Mouse (Mus musculus): Measurements from ENCODE around the gene Dync1i2. TPM values are rescaled to one million over a fixed set of nuclear protein-coding genes. Genes with fewer than 3 reads are reported as not detected.

The Dync1i2 gene
- polyA plus RNA-seq (2016; fragmentation: Nextera tagmentation; extraction: Ambion mirVana): 163 and 180 TPM in 2 replicates

DNA sequence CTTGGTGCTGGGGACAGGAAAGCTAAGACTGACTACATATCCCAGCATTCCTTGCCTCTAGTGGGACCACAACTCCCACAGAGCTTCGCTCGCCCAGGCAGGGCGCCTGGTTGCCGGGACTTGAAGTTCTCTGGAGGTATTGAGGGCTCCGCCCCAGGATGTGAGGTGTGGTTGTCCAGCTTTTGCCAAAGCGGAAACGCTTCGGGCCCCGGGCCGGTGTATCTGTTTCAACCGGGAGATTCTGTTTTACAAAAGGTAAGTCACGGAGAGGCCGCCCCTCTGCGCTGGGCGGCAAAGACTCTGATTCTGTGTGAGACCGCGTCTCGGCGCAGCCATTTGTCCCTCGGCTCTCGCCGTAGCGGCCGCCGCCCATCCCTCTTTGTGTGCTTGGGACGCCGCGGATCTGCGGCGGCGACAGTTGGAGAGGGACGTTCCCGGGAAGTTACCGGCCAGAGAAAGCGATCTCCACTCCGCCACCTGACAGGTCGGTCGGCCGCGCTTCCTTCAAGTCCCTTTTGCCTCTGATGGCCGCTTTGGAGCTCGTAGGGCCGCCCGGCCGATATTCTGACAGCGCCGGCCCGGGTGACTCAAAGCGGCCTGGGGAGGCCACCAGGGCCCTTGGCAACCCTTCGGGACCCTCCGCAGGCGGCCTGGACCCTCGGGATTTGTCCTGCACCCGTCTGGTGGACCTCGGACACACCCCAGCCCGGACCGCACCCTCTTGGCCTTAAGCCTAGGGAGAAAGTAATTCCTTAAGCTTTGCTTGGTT is at the start of gene Dync1i2:
Dync1i2 (plus strand) TSS at position 116 of the 769 bp plus-strand sequence.
- H3K4me3 ChIP-seq: peak within 1 kb of the TSS; percentile 73
- no peaks in the 10 kb centered on the region for H3K9me3 ChIP-seq
- H3K9ac ChIP-seq: peak within 1 kb of the TSS; percentile 88
- H3K4me2 ChIP-seq (replicated peaks): peak within 1 kb of the TSS; percentile 64
- H3K4me1 ChIP-seq: peaks cover 10% of the 10 kb centered on the region; the same call in 1 of the 2 replicates
- H3K27me3 ChIP-seq (replicated peaks): no peaks in the 10 kb centered on the region
- WGBS: under 1% methylated on average over 57 of the region's 57 CpGs
- peak; percentile 99 for ATAC-seq (ENCODE audit: low FRiP score, low read depth)
- H3K36me3 ChIP-seq: peaks cover 13% of the 10 kb centered on the region
- peak within 1 kb of the TSS; percentile 32; the same call in 1 of the 2 replicates for H3K27ac ChIP-seq

DNA sequence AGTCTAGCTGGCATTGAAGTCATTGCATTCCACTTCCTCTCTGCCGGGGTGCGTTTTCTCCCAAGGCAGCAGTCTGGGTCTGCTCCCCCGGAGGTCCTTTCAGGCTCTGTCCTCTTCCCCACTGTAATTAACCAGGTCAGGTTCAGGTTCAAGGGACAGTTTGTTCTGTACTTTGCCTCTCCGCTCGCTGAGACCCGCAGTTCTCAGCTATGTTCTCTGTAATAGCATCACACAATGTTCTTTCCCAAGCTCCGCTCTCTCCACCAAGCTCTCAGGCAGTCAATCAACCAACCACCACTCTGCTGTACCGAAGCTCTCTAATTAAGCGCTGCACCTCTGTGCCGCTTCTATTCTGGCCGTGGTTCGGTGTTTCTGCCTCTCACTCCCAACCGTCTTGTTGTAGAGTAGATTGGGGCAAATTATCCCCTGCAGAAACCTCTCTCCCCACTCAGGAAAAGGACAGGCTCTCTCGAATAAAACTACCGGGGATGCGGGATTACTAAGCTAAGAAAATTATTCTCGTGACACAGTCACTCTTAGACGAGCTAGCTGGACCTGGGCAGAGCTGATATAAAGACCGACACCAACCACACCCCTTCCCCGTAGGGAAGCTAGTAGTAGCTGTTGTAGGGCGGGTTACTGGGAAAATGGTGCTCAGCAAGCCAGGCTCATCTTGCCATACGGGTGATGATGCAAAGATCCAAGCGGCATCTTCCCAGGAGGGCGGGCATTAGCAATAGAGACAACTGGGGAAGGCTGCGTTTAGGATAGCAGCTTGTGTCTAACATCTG is 48.5 kb upstream of the Dync1i2 start:
- Histone ChIP-seq H3K9ac (no peak overlapping the region), H3K4me1 (no peaks in the 10 kb centered on the region), H3K4me2 (replicated peaks) (no peak overlapping the region), H3K36me3 (no peaks in the 10 kb centered on the region), H3K9me3 (no peaks in the 10 kb centered on the region), H3K27me3 (replicated peaks) (no peaks in the 10 kb centered on the region), H3K4me3 (no peak overlapping the region), H3K27ac (no peak overlapping the region)
- WGBS: 85% methylated on average over 25 of the region's 25 CpGs
- ATAC-seq (ENCODE audit: low FRiP score, low read depth): no peak

GRCm38 (mm10) chr2:71167211-71167610 is 44.3 kb upstream of the Dync1i2 start:
- Histone ChIP-seq H3K9ac (no peak overlapping the region), H3K36me3 (no peaks in the 10 kb centered on the region), H3K27me3 (replicated peaks) (no peaks in the 10 kb centered on the region), H3K4me1 (peaks cover 4% of the 10 kb centered on the region; the same call in 1 of the 2 replicates), H3K4me2 (replicated peaks) (no peak overlapping the region), H3K9me3 (no peaks in the 10 kb centered on the region), H3K27ac (no peak overlapping the region), H3K4me3 (no peak overlapping the region)
- ATAC-seq (ENCODE audit: low FRiP score, low read depth): no peak
- 82% methylated on average over 4 of the region's 4 CpGs for WGBS

DNA sequence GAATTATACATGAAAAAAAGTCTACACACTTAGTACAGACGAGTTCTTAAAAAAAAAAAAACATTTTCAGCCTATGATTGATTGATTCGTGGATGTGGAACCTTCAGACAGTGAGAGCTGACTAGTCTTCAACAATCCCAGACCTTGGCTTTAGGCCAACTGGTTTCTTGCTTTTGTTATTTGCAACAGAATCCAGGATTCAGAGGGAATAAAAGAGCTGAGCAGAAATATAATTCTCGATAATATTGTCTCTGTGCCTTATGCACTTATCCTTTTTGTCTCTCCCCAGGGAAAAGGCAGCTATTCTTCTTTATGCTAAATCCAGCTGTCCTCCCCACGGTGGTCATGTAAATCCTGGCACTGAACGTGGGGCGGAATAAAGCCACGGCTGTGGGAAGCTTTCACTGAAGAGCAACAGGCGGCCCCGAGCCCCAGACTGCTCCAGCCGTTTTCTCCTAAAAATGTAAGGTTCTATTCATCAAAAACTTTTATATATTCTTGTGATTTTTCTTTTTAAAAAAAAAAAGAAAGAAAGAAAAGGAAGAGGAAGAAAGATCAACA is 43.0 kb upstream of the Dync1i2 start:
- WGBS: 32% methylated on average over 10 of the region's 10 CpGs
- H3K4me2 ChIP-seq (replicated peaks): no peak overlapping the region
- no peak overlapping the region for H3K27ac ChIP-seq

GRCm38 (mm10) chr2:71173031-71173430 is 38.5 kb upstream of the Dync1i2 start:
- Histone ChIP-seq H3K36me3 (no peaks in the 10 kb centered on the region), H3K4me3 (no peak overlapping the region), H3K27me3 (replicated peaks) (no peaks in the 10 kb centered on the region), H3K9me3 (no peaks in the 10 kb centered on the region), H3K9ac (no peak overlapping the region), H3K4me2 (replicated peaks) (no peak overlapping the region), H3K4me1 (peaks cover 4% of the 10 kb centered on the region; the same call in 1 of the 2 replicates), H3K27ac (no peak overlapping the region)
- 77% methylated on average over 3 of the region's 3 CpGs for WGBS
- ATAC-seq (ENCODE audit: low FRiP score, low read depth): no peak

More for the DNA sequence above, 43.0 kb upstream of the Dync1i2 start:
- Histone ChIP-seq H3K9ac (no peak overlapping the region), H3K9me3 (no peaks in the 10 kb centered on the region), H3K27me3 (replicated peaks) (no peaks in the 10 kb centered on the region), H3K36me3 (no peaks in the 10 kb centered on the region), H3K4me3 (no peak overlapping the region), H3K4me1 (peaks cover 4% of the 10 kb centered on the region; the same call in 1 of the 2 replicates)
- no peak for ATAC-seq (ENCODE audit: low FRiP score, low read depth)

DNA sequence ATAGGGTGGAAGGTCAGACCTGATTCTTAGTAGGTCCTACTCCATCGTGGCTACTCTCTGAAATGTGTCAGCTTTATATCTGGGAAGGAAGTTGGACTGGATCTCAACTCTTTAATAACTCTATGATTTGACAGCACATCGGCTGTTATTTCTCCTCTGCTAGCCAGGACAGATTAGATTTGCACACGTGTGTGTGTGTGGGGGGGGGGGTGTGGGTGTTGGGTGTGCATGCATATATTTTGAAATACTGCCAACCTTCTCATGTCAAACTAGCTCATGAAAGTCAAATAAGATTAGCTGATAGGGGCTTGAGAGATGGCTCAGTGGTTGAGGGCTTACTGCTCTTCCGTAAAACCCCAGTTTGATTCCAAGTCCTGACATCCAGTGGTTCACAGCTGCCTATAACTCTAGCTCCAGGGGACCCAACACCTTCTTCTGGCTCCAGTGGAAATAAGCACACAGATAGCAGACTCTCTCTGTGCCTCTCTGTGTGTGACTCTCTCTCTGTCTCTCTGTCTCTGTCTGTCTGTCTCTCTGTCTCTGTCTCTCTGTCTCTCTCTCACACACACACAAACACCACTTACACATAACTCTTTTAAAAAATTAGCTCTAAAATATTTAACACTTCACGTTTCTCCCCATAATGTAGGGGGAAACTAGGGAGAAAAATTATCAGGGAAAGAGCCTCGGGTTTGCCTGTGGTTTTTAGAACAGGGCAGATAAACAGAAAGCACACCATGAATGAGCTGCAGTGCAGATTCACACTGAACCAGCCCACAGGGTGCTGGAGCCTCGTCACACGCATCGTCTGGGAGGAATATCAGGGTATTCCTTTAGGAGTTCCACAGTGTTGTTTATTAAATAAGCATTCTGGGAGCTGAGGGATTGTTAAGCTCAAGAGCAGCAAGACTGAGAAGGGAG is 34.9 kb upstream of the Dync1i2 start:
- Histone ChIP-seq H3K9ac (no peak overlapping the region), H3K4me2 (replicated peaks) (no peak overlapping the region), H3K9me3 (no peaks in the 10 kb centered on the region), H3K27me3 (replicated peaks) (no peaks in the 10 kb centered on the region), H3K4me1 (no peaks in the 10 kb centered on the region), H3K27ac (no peak overlapping the region), H3K4me3 (no peak overlapping the region), H3K36me3 (no peaks in the 10 kb centered on the region)
- ATAC-seq (ENCODE audit: low FRiP score, low read depth): no peak
- 76% methylated on average over 9 of the region's 9 CpGs for WGBS

GRCm38 (mm10) chr2:71177250-71177615 is 34.3 kb upstream of the Dync1i2 start:
- Histone ChIP-seq H3K27ac (no peak overlapping the region), H3K9ac (no peak overlapping the region), H3K27me3 (replicated peaks) (no peaks in the 10 kb centered on the region), H3K36me3 (no peaks in the 10 kb centered on the region), H3K9me3 (no peaks in the 10 kb centered on the region), H3K4me3 (no peak overlapping the region), H3K4me2 (replicated peaks) (no peak overlapping the region), H3K4me1 (no peaks in the 10 kb centered on the region)
- ATAC-seq (ENCODE audit: low FRiP score, low read depth): no peak
- WGBS: 85% methylated on average over 1 of the region's 1 CpGs

GRCm38 (mm10) chr2:71177760-71178159 is 33.7 kb upstream of the Dync1i2 start:
- 85% methylated on average over 1 of the region's 1 CpGs for WGBS

DNA sequence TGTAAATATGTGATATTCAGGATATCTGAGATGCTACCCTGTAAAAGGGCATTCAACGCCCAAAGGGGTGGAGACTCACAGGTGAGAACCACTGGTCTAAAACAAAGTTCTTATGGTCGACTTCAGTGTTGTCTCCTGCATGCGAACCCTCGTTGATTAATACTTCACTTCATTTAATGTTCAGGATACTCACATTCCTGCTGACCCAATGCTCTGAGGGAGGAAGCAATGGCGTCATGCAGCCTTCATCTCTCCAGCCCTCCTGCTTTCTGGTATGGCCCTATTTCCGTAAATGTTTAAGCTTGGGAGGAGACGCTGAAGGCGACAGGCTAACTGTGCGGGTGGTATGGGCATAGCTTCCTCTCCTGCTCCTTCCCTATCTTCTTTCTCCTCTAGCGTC is 31.8 kb upstream of the Dync1i2 start:
- no peaks in the 10 kb centered on the region for H3K27me3 ChIP-seq (replicated peaks)
- no peak overlapping the region for H3K4me2 ChIP-seq (replicated peaks)
- ATAC-seq (ENCODE audit: low FRiP score, low read depth): no peak
- WGBS: 92% methylated on average over 10 of the region's 10 CpGs
- no peaks in the 10 kb centered on the region for H3K9me3 ChIP-seq
- H3K9ac ChIP-seq: no peak overlapping the region
- no peak overlapping the region for H3K4me3 ChIP-seq
- H3K4me1 ChIP-seq: no peaks in the 10 kb centered on the region
- no peaks in the 10 kb centered on the region for H3K36me3 ChIP-seq
- H3K27ac ChIP-seq: no peak overlapping the region

More at GRCm38 (mm10) chr2:71177760-71178159, 33.7 kb upstream of the Dync1i2 start:
- H3K27me3 ChIP-seq (replicated peaks): no peaks in the 10 kb centered on the region
- ATAC-seq (ENCODE audit: low FRiP score, low read depth): no peak
- H3K4me2 ChIP-seq (replicated peaks): no peak overlapping the region
- no peak overlapping the region for H3K4me3 ChIP-seq
- H3K9me3 ChIP-seq: no peaks in the 10 kb centered on the region
- no peaks in the 10 kb centered on the region for H3K36me3 ChIP-seq
- H3K27ac ChIP-seq: no peak overlapping the region
- H3K4me1 ChIP-seq: no peaks in the 10 kb centered on the region
- no peak overlapping the region for H3K9ac ChIP-seq

- WGBS: 68% methylated on average over 8 of the region's 8 CpGs
- Histone ChIP-seq H3K4me3 (no peak overlapping the region), H3K4me1 (no peaks in the 10 kb centered on the region), H3K27ac (no peak overlapping the region), H3K9me3 (no peaks in the 10 kb centered on the region), H3K27me3 (replicated peaks) (no peaks in the 10 kb centered on the region), H3K4me2 (replicated peaks) (no peak overlapping the region), H3K9ac (no peak overlapping the region), H3K36me3 (no peaks in the 10 kb centered on the region)
- ATAC-seq (ENCODE audit: low FRiP score, low read depth): no peak
Observed at GRCm38 (mm10) chr2:71180566-71181217, 30.8 kb upstream of the Dync1i2 start.

- no peak overlapping the region for H3K4me3 ChIP-seq
- H3K36me3 ChIP-seq: no peaks in the 10 kb centered on the region
- H3K27ac ChIP-seq: no peak overlapping the region
- 76% methylated on average over 3 of the region's 3 CpGs for WGBS
- peaks cover 3% of the 10 kb centered on the region; the same call in 1 of the 2 replicates for H3K4me1 ChIP-seq
- H3K27me3 ChIP-seq (replicated peaks): no peaks in the 10 kb centered on the region
- no peak for ATAC-seq (ENCODE audit: low FRiP score, low read depth)
- H3K9me3 ChIP-seq: no peaks in the 10 kb centered on the region
- H3K4me2 ChIP-seq (replicated peaks): no peak overlapping the region
- no peak overlapping the region for H3K9ac ChIP-seq
Observed at GRCm38 (mm10) chr2:71187950-71188349, 23.6 kb upstream of the Dync1i2 start.

Measured in neural tube, embryonic 12.5 days (tissue).